Mouse (Mus musculus): ENCODE results near the gene Dpf2. TPM values are rescaled to one million over a fixed set of nuclear protein-coding genes. Genes with fewer than 3 reads are reported as not detected.
A peak's percentile ranks its signal among the peaks of the same experiment; 100 is the strongest.

Dpf2 gene
- polyA plus RNA-seq, 1 experiment from 2014 or later: 188 TPM

DNA sequence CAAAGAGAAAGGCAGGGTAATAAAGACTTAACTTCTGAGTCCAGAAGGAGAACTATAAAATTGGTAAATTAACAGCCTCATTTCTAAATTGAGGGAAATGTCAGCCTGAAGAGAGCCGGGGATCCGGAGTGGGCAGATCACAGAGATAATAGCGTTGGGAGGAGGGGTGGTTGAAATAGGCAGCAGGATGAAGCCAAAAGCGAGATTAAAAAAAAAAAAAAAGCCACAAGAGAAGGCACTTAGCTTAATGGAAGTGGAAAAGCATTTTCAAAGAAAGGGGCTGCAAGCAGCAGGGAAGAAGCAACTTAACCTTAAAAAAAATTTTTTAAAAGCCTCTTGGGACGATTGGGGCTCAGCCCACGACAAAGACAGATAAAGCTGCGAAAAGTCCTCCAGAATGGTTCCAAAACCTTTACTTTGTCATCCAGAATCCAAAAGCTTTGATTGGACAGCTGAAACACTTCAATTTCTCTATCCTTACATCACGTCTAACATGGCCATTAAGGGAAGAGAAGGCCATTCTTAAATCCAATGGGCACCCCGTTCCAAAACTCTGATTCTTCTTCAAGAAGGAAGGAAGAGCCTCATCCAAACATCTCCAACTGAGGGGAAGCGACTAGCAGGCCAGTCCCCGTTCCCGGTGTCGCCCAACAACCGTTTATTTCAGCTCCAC lies 1.2 kb downstream of the Dpf2 start:
- peaks cover 28% of the 10 kb centered on the region for H3K4me1 ChIP-seq (ENCODE audit: insufficient read depth, low read length)
- H3K27ac ChIP-seq (ENCODE audit: low read length): peak overlapping the region; percentile 83
- H3K27me3 ChIP-seq (ENCODE audit: insufficient read depth, low read length): no peaks in the 10 kb centered on the region
- 3% methylated on average over 14 of the region's 14 CpGs for whole genome bisulfite sequencing
- H3K4me2 ChIP-seq (replicated peaks; ENCODE audit: low read depth, low read length): peak overlapping the region; percentile 89
- no peak for ATAC-seq (ENCODE audit: low FRiP score, low TSS enrichment)
- peak overlapping the region; percentile 83 for H3K9ac ChIP-seq (replicated peaks; ENCODE audit: low read length)
- peaks cover 7% of the 10 kb centered on the region for H3K36me3 ChIP-seq (ENCODE audit: insufficient read depth, low read length)
- H3K4me3 ChIP-seq (ENCODE audit: low read length): peak overlapping the region; percentile 63
- no peaks in the 10 kb centered on the region for H3K9me3 ChIP-seq (ENCODE audit: low read length)

DNA sequence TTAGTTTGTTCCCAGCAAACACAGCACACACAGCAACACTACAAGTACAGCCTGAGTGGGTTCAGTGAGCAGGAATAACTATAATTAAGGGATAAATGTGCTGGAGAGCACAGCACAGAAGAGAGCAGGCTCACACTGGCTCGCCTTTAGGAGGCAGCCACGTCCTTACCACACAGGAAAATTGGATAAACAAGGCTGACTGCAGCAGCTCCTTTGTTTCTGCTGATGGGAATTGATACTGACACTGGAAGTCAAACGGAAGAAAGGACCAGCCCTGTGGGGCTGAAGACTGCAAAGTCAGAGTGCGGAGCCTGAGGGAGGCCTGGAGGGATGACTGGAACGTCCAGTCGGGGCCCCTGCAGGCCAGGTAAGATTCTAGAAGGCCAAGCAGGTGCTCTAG lies 2.6 kb downstream of the Dpf2 start:
- Histone ChIP-seq H3K4me1 (ENCODE audit: insufficient read depth, low read length) (peaks cover 28% of the 10 kb centered on the region), H3K27ac (ENCODE audit: low read length) (peak overlapping the region; percentile 56)

DNA sequence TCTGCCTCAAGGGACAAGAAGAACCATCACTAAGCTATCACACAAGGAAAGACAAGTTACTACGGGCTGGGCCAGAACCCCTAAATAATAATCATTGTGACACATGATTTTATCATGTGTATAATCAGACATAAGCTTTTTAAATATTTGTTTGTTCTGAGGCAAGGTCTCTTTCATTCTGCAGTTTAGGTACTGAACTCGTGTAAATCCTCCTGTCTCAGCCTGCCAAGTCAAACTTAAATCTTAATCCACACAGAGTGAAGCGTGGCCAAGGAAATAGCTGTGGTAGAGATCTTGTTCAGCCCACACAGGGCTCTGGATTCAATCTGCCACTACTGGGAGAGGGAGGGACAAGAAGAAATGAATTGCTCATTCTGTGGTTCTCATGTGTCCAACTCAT lies 5.5 kb downstream of the Dpf2 start:
- H3K4me3 ChIP-seq (ENCODE audit: low read length): no peak overlapping the region
- ATAC-seq (ENCODE audit: low FRiP score, low TSS enrichment): no peak
- peaks cover 23% of the 10 kb centered on the region for H3K4me1 ChIP-seq (ENCODE audit: insufficient read depth, low read length)
- H3K27me3 ChIP-seq (ENCODE audit: insufficient read depth, low read length): no peaks in the 10 kb centered on the region
- no peaks in the 10 kb centered on the region for H3K9me3 ChIP-seq (ENCODE audit: low read length)
- no peak overlapping the region for H3K4me2 ChIP-seq (replicated peaks; ENCODE audit: low read depth, low read length)
- no peak overlapping the region for H3K9ac ChIP-seq (replicated peaks; ENCODE audit: low read length)
- 91% methylated on average over 3 of the region's 3 CpGs for WGBS
- H3K27ac ChIP-seq (ENCODE audit: low read length): no peak overlapping the region
- H3K36me3 ChIP-seq (ENCODE audit: insufficient read depth, low read length): peaks cover 43% of the 10 kb centered on the region

More for the DNA sequence above, 2.6 kb downstream of the Dpf2 start:
- 38% methylated on average over 6 of the region's 6 CpGs for whole genome bisulfite sequencing
- no peak for ATAC-seq (ENCODE audit: low FRiP score, low TSS enrichment)
- Histone ChIP-seq H3K4me3 (ENCODE audit: low read length) (peak overlapping the region; percentile 29), H3K9ac (replicated peaks; ENCODE audit: low read length) (peak overlapping the region; percentile 62), H3K4me2 (replicated peaks; ENCODE audit: low read depth, low read length) (peak overlapping the region; percentile 89), H3K9me3 (ENCODE audit: low read length) (no peaks in the 10 kb centered on the region), H3K27me3 (ENCODE audit: insufficient read depth, low read length) (no peaks in the 10 kb centered on the region), H3K36me3 (ENCODE audit: insufficient read depth, low read length) (peaks cover 20% of the 10 kb centered on the region)

DNA sequence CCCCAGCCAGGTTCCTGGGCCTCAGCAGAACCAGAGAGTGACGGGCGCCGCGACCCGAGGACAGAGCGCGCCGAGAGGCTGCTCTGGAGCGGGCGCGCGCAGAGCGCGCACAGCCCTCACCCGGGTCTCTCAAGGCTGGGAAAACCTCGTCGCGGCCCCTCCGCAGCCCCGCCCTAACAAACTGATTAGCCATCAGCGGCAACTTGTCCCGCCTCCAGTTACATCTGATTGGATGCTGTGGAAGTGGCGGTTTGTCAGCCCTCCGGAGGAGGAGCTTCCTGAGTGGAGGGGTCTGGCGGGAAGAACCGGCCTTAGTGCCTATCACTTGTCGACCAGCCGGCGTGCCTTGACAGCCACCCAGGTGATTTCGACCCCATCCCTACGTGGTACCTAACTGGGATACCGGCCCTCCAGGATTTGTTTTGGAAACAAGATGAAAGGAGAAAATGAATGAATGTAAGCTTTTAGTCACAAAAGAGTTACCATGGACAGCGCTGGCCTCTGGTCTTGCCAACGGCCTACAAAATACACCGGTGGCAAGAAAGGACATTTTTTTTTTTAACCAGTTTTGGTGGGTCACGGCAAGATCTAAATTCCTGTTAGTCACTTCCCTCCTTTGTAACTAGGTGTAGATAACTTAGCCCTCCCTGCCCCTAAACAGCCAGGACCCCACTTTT lies 18.7 kb downstream of the Dpf2 start, which contains the start of gene Tigd3:
Gene Tigd3 (minus strand): TSS at position 148 of the 677 bp plus-strand sequence.
- no peaks in the 10 kb centered on the region for H3K27me3 ChIP-seq (ENCODE audit: insufficient read depth, low read length)
- peak; percentile 94 for ATAC-seq (ENCODE audit: low FRiP score, low TSS enrichment)
- H3K27ac ChIP-seq (ENCODE audit: low read length): peak within 1 kb of the TSS; percentile 63; the same call in 1 of the 2 replicates
- H3K4me1 ChIP-seq (ENCODE audit: insufficient read depth, low read length): peaks cover 9% of the 10 kb centered on the region
- peak within 1 kb of the TSS; percentile 61 for H3K4me3 ChIP-seq (ENCODE audit: low read length)
- H3K9me3 ChIP-seq (ENCODE audit: low read length): no peaks in the 10 kb centered on the region
- WGBS: 3% methylated on average over 34 of the region's 36 CpGs
- peak within 1 kb of the TSS; percentile 91 for H3K4me2 ChIP-seq (replicated peaks; ENCODE audit: low read depth, low read length)
- peak within 1 kb of the TSS; percentile 87 for H3K9ac ChIP-seq (replicated peaks; ENCODE audit: low read length)
- peaks cover 21% of the 10 kb centered on the region for H3K36me3 ChIP-seq (ENCODE audit: insufficient read depth, low read length)

DNA sequence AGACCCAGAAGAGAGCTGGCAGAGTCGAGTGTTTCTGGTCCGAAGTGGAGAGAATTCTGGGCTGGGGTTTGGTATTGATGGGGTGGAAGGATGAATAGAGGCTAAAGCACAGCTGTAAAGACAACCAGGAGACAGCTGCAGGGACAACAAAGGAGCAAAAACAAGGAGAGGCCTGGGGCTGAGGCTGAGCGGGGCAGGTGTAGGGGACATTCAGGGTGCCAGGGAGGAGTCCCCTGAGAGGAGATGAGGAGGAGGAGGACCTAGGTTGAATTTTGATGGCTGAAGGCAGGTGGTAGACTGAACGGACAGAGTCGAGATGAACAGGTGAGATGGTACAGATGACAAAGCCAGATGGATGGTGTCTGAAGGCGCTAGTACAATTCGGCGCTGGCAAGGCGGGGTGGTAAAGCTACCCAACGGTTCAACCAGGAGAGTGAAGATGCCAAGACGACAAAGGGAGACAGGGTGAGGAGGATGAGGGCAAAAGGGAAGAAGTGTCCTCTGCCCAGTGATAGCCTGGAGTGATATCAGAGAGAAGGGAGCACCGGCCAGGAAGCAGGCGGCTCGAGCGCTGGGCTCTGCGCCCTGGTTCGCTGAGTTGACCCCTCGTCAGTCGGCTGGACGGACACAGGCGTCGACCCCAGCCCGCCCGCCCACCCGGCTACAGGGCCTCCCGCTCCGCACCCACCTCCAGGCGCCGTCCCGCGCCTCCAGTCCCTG lies 19.4 kb downstream of the Dpf2 start:
- Histone ChIP-seq H3K4me3 (ENCODE audit: low read length) (peak overlapping the region; percentile 61), H3K9me3 (ENCODE audit: low read length) (no peaks in the 10 kb centered on the region), H3K27ac (ENCODE audit: low read length) (peak overlapping the region; percentile 63; the same call in 1 of the 2 replicates), H3K4me2 (replicated peaks; ENCODE audit: low read depth, low read length) (peak overlapping the region; percentile 91), H3K9ac (replicated peaks; ENCODE audit: low read length) (peak overlapping the region; percentile 87), H3K36me3 (ENCODE audit: insufficient read depth, low read length) (peaks cover 16% of the 10 kb centered on the region), H3K4me1 (ENCODE audit: insufficient read depth, low read length) (peaks cover 9% of the 10 kb centered on the region), H3K27me3 (ENCODE audit: insufficient read depth, low read length) (no peaks in the 10 kb centered on the region)
- 6% methylated on average over 27 of the region's 31 CpGs for WGBS
- ATAC-seq (ENCODE audit: low FRiP score, low TSS enrichment): peak; percentile 4; the same call in 1 of the 2 replicates

DNA sequence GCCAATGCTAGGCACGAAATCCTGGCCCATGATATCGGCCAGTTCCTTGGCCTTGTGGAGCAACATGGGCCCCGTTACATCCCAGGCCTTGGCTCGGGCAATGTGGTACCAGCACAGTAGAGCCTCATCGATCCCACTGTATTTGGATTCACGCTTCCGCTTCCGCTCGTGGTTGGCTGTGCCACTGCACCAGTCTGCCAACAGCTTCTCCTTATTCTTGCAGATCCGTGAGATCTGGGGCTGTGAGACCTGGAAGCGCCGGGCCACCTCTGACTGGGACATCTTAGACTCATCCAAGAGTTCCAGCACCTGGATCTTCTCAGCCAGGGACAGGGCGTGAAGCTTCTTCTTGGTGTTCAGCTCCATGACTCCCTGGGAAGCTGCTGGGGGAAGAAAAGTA lies 20.1 kb downstream of the Dpf2 start:
- peak overlapping the region; percentile 61; the same call in 1 of the 2 replicates for H3K4me3 ChIP-seq (ENCODE audit: low read length)
- peak overlapping the region; percentile 87 for H3K9ac ChIP-seq (replicated peaks; ENCODE audit: low read length)

DNA sequence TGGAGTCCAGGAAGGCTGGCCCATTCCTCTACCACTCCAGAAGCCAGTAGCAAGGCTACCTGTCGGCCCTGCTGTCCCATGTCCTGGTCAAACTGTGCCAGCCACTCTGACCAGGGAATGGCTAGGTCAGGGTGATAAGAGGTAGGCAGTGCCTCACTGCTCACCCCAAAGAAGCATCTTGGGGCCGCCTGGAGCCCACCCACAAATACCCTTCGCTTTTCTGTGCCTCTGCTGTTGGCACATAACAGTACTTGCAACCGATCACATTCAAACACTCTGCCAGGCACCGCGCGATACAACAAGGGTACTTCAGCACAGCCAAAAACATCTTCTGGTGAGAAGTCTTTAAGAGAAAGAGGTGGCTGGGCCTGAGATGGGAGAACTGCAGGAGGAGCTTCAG lies 20.5 kb downstream of the Dpf2 start:
- no peaks in the 10 kb centered on the region for H3K9me3 ChIP-seq (ENCODE audit: low read length)
- no peak for ATAC-seq (ENCODE audit: low FRiP score, low TSS enrichment)
- no peak overlapping the region for H3K9ac ChIP-seq (replicated peaks; ENCODE audit: low read length)
- peaks cover 9% of the 10 kb centered on the region for H3K4me1 ChIP-seq (ENCODE audit: insufficient read depth, low read length)
- no peaks in the 10 kb centered on the region for H3K27me3 ChIP-seq (ENCODE audit: insufficient read depth, low read length)
- no peak overlapping the region for H3K4me2 ChIP-seq (replicated peaks; ENCODE audit: low read depth, low read length)
- H3K36me3 ChIP-seq (ENCODE audit: insufficient read depth, low read length): peaks cover 10% of the 10 kb centered on the region
- H3K27ac ChIP-seq (ENCODE audit: low read length): no peak overlapping the region
- no peak overlapping the region for H3K4me3 ChIP-seq (ENCODE audit: low read length)
- WGBS: 95% methylated on average over 7 of the region's 7 CpGs

More for the DNA sequence above, 20.1 kb downstream of the Dpf2 start:
- no peak for ATAC-seq (ENCODE audit: low FRiP score, low TSS enrichment)
- Histone ChIP-seq H3K27me3 (ENCODE audit: insufficient read depth, low read length) (no peaks in the 10 kb centered on the region), H3K36me3 (ENCODE audit: insufficient read depth, low read length) (peaks cover 13% of the 10 kb centered on the region), H3K4me1 (ENCODE audit: insufficient read depth, low read length) (peaks cover 9% of the 10 kb centered on the region), H3K9me3 (ENCODE audit: low read length) (no peaks in the 10 kb centered on the region), H3K4me2 (replicated peaks; ENCODE audit: low read depth, low read length) (peak overlapping the region; percentile 91), H3K27ac (ENCODE audit: low read length) (no peak overlapping the region)
- WGBS: 95% methylated on average over 13 of the region's 13 CpGs

DNA sequence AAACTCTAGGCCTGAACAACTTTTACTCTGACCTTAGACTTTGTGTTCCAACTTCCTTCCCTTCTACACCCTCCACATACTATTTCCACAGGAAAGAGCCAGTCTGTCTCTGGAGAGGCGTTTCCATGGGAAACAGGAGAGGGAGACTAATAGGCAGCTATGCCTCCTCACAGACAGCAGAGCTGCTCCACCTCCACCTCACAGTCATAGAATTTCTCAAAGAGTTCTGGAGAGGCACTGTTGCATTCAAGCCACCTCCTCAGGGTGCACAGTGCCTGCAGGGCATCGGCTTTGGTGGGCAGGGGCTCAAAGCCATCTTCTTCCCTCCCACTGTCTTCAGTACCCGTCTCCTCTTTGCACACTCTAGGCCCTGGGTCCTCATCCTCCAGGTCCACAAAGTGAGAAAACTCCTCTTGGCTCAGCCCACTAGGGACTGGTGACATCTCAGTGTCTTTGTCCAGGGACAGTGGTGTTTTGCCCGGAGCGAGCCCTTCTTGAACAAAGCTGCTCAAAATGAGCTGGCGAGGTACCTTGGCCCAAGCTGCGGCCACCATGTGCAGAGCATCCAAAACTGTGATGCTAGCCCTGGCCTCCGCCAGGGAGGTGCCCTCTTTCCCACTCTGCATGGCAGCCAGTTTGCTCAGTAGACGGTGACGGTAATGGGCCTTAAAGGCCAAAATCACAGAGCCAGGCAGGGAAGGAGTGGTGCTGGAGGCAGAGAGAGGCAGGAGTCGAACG lies 21.1 kb downstream of the Dpf2 start:
- H3K4me2 ChIP-seq (replicated peaks; ENCODE audit: low read depth, low read length): no peak overlapping the region
- peaks cover 7% of the 10 kb centered on the region for H3K36me3 ChIP-seq (ENCODE audit: insufficient read depth, low read length)
- H3K27ac ChIP-seq (ENCODE audit: low read length): no peak overlapping the region
- H3K27me3 ChIP-seq (ENCODE audit: insufficient read depth, low read length): no peaks in the 10 kb centered on the region
- H3K4me1 ChIP-seq (ENCODE audit: insufficient read depth, low read length): peaks cover 9% of the 10 kb centered on the region
- H3K4me3 ChIP-seq (ENCODE audit: low read length): no peak overlapping the region
- whole genome bisulfite sequencing: 93% methylated on average over 12 of the region's 12 CpGs
- ATAC-seq (ENCODE audit: low FRiP score, low TSS enrichment): no peak
- H3K9ac ChIP-seq (replicated peaks; ENCODE audit: low read length): no peak overlapping the region
- H3K9me3 ChIP-seq (ENCODE audit: low read length): no peaks in the 10 kb centered on the region

DNA sequence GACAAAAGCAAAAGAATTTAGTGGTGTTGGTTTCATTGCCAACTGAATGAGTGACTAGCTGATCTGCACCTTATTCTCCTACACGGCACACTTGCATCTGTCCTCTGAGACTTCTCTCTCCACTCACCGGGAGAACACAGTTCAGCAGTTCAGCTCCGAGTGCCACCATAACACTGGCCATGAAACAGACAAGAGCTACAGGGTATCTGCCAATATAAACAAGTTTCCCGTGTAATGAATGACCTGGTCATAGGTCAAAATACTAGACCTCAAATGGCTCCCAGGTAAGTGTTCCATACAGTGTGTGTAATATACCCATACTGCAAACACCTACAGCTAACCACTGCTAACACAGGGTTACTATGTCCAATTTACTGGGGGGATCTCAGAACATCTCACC lies 23.6 kb downstream of the Dpf2 start:
- Histone ChIP-seq H3K9me3 (ENCODE audit: low read length) (no peaks in the 10 kb centered on the region), H3K4me3 (ENCODE audit: low read length) (no peak overlapping the region), H3K27ac (ENCODE audit: low read length) (no peak overlapping the region), H3K4me1 (ENCODE audit: insufficient read depth, low read length) (peaks cover 9% of the 10 kb centered on the region), H3K4me2 (replicated peaks; ENCODE audit: low read depth, low read length) (no peak overlapping the region), H3K36me3 (ENCODE audit: insufficient read depth, low read length) (no peaks in the 10 kb centered on the region; the same call in 1 of the 2 replicates), H3K9ac (replicated peaks; ENCODE audit: low read length) (no peak overlapping the region), H3K27me3 (ENCODE audit: insufficient read depth, low read length) (no peaks in the 10 kb centered on the region)
- WGBS: 62% methylated on average over 4 of the region's 4 CpGs
- no peak for ATAC-seq (ENCODE audit: low FRiP score, low TSS enrichment)

Data from kidney, embryonic 16.5 days (tissue).